Mouse (Mus musculus): ENCODE results near the gene Mdm2. TPM values are rescaled to one million over a fixed set of nuclear protein-coding genes. Genes with fewer than 3 reads are reported as not detected.
"Not testable (repeated sequence)": the region's sequence is repeated elsewhere in the genome, so short reads cannot be mapped to it uniquely, and the experiment has no call there.

Mdm2 gene
- polyA plus RNA-seq, 1 experiment from 2014 or later: 50.2 TPM

GRCm38 (mm10) chr10:117726350-117726749, 15.8 kb upstream of the Mdm2 start:
- ATAC-seq (ENCODE audit: insufficient number of reproducible peaks, insufficient read depth, low FRiP score, low read depth): no peak
- no peaks in the 10 kb centered on the region for H3K9me3 ChIP-seq (ENCODE audit: control insufficient read depth, low read depth, low read length)
- H3K36me3 ChIP-seq (ENCODE audit: control insufficient read depth, insufficient read depth, low read length): no peaks in the 10 kb centered on the region
- no peak overlapping the region for H3K9ac ChIP-seq (replicated peaks; ENCODE audit: low read depth, low read length)
- H3K4me1 ChIP-seq (ENCODE audit: control insufficient read depth, insufficient read depth, low read length): no peaks in the 10 kb centered on the region
- H3K4me2 ChIP-seq (replicated peaks; ENCODE audit: low read depth, low read length): no peak overlapping the region
- H3K4me3 ChIP-seq (ENCODE audit: low read depth, low read length): no peak overlapping the region
- no peaks in the 10 kb centered on the region for H3K27me3 ChIP-seq (ENCODE audit: control insufficient read depth, insufficient read depth, low read length)
- 94% methylated on average over 4 of the region's 4 CpGs for WGBS
- H3K27ac ChIP-seq (ENCODE audit: low read length): no peak overlapping the region

- Histone ChIP-seq H3K9ac (replicated peaks; ENCODE audit: low read depth, low read length) (no peak overlapping the region), H3K27me3 (ENCODE audit: control insufficient read depth, insufficient read depth, low read length) (no peaks in the 10 kb centered on the region), H3K36me3 (ENCODE audit: control insufficient read depth, insufficient read depth, low read length) (no peaks in the 10 kb centered on the region), H3K4me2 (replicated peaks; ENCODE audit: low read depth, low read length) (no peak overlapping the region), H3K9me3 (ENCODE audit: control insufficient read depth, low read depth, low read length) (no peaks in the 10 kb centered on the region), H3K27ac (ENCODE audit: low read length) (no peak overlapping the region), H3K4me1 (ENCODE audit: control insufficient read depth, insufficient read depth, low read length) (no peaks in the 10 kb centered on the region), H3K4me3 (ENCODE audit: low read depth, low read length) (no peak overlapping the region)
- 73% methylated on average over 7 of the region's 7 CpGs for WGBS
- ATAC-seq (ENCODE audit: insufficient number of reproducible peaks, insufficient read depth, low FRiP score, low read depth): no peak
Measured at GRCm38 (mm10) chr10:117725671-117726070, 15.1 kb upstream of the Mdm2 start.

GRCm38 (mm10) chr10:117724804-117725361, 14.3 kb upstream of the Mdm2 start:
- ATAC-seq (ENCODE audit: insufficient number of reproducible peaks, insufficient read depth, low FRiP score, low read depth): no peak
- Histone ChIP-seq H3K4me1 (ENCODE audit: control insufficient read depth, insufficient read depth, low read length) (no peaks in the 10 kb centered on the region), H3K27me3 (ENCODE audit: control insufficient read depth, insufficient read depth, low read length) (no peaks in the 10 kb centered on the region), H3K4me3 (ENCODE audit: low read depth, low read length) (no peak overlapping the region), H3K9ac (replicated peaks; ENCODE audit: low read depth, low read length) (no peak overlapping the region), H3K4me2 (replicated peaks; ENCODE audit: low read depth, low read length) (no peak overlapping the region), H3K27ac (ENCODE audit: low read length) (no peak overlapping the region), H3K9me3 (ENCODE audit: control insufficient read depth, low read depth, low read length) (no peaks in the 10 kb centered on the region), H3K36me3 (ENCODE audit: control insufficient read depth, insufficient read depth, low read length) (no peaks in the 10 kb centered on the region)
- WGBS: 93% methylated on average over 3 of the region's 3 CpGs

- Histone ChIP-seq H3K27ac (ENCODE audit: low read length) (no peak overlapping the region), H3K9me3 (ENCODE audit: control insufficient read depth, low read depth, low read length) (no peaks in the 10 kb centered on the region), H3K4me2 (replicated peaks; ENCODE audit: low read depth, low read length) (no peak overlapping the region), H3K36me3 (ENCODE audit: control insufficient read depth, insufficient read depth, low read length) (no peaks in the 10 kb centered on the region), H3K9ac (replicated peaks; ENCODE audit: low read depth, low read length) (no peak overlapping the region), H3K27me3 (ENCODE audit: control insufficient read depth, insufficient read depth, low read length) (no peaks in the 10 kb centered on the region), H3K4me1 (ENCODE audit: control insufficient read depth, insufficient read depth, low read length) (no peaks in the 10 kb centered on the region), H3K4me3 (ENCODE audit: low read depth, low read length) (no peak overlapping the region)
- 71% methylated on average over 5 of the region's 5 CpGs for WGBS
- no peak for ATAC-seq (ENCODE audit: insufficient number of reproducible peaks, insufficient read depth, low FRiP score, low read depth)
Measured at GRCm38 (mm10) chr10:117724136-117724718, 13.7 kb upstream of the Mdm2 start.

- no peak for ATAC-seq (ENCODE audit: insufficient number of reproducible peaks, insufficient read depth, low FRiP score, low read depth)
- Histone ChIP-seq H3K27ac (ENCODE audit: low read length) (no peak overlapping the region), H3K36me3 (ENCODE audit: control insufficient read depth, insufficient read depth, low read length) (no peaks in the 10 kb centered on the region), H3K4me2 (replicated peaks; ENCODE audit: low read depth, low read length) (no peak overlapping the region), H3K27me3 (ENCODE audit: control insufficient read depth, insufficient read depth, low read length) (no peaks in the 10 kb centered on the region), H3K9ac (replicated peaks; ENCODE audit: low read depth, low read length) (no peak overlapping the region), H3K4me3 (ENCODE audit: low read depth, low read length) (no peak overlapping the region), H3K9me3 (ENCODE audit: control insufficient read depth, low read depth, low read length) (no peaks in the 10 kb centered on the region), H3K4me1 (ENCODE audit: control insufficient read depth, insufficient read depth, low read length) (no peaks in the 10 kb centered on the region)
- 56% methylated on average over 19 of the region's 19 CpGs for WGBS
Measured at GRCm38 (mm10) chr10:117718161-117719119, 7.9 kb upstream of the Mdm2 start.

GRCm38 (mm10) chr10:117717583-117717982, 7.0 kb upstream of the Mdm2 start:
- H3K4me1 ChIP-seq (ENCODE audit: control insufficient read depth, insufficient read depth, low read length): no peaks in the 10 kb centered on the region
- no peak overlapping the region for H3K4me2 ChIP-seq (replicated peaks; ENCODE audit: low read depth, low read length)
- no peaks in the 10 kb centered on the region for H3K9me3 ChIP-seq (ENCODE audit: control insufficient read depth, low read depth, low read length)
- WGBS: 2% methylated on average over 4 of the region's 4 CpGs
- ATAC-seq (ENCODE audit: insufficient number of reproducible peaks, insufficient read depth, low FRiP score, low read depth): no peak; the same call in 1 of the 2 replicates
- H3K27me3 ChIP-seq (ENCODE audit: control insufficient read depth, insufficient read depth, low read length): no peaks in the 10 kb centered on the region
- no peak overlapping the region for H3K9ac ChIP-seq (replicated peaks; ENCODE audit: low read depth, low read length)
- no peak overlapping the region for H3K4me3 ChIP-seq (ENCODE audit: low read depth, low read length)
- no peak overlapping the region for H3K27ac ChIP-seq (ENCODE audit: low read length)
- no peaks in the 10 kb centered on the region for H3K36me3 ChIP-seq (ENCODE audit: control insufficient read depth, insufficient read depth, low read length)

GRCm38 (mm10) chr10:117716686-117717085, 6.1 kb upstream of the Mdm2 start:
- H3K9ac ChIP-seq (replicated peaks; ENCODE audit: low read depth, low read length): no peak overlapping the region
- no peak overlapping the region for H3K27ac ChIP-seq (ENCODE audit: low read length)
- no peak overlapping the region for H3K4me2 ChIP-seq (replicated peaks; ENCODE audit: low read depth, low read length)
- H3K4me3 ChIP-seq (ENCODE audit: low read depth, low read length): no peak overlapping the region
- H3K36me3 ChIP-seq (ENCODE audit: control insufficient read depth, insufficient read depth, low read length): no peaks in the 10 kb centered on the region
- no peak for ATAC-seq (ENCODE audit: insufficient number of reproducible peaks, insufficient read depth, low FRiP score, low read depth)
- 88% methylated on average over 3 of the region's 3 CpGs for WGBS
- H3K9me3 ChIP-seq (ENCODE audit: control insufficient read depth, low read depth, low read length): no peaks in the 10 kb centered on the region
- H3K4me1 ChIP-seq (ENCODE audit: control insufficient read depth, insufficient read depth, low read length): no peaks in the 10 kb centered on the region
- no peaks in the 10 kb centered on the region for H3K27me3 ChIP-seq (ENCODE audit: control insufficient read depth, insufficient read depth, low read length)

- H3K27me3 ChIP-seq (ENCODE audit: control insufficient read depth, insufficient read depth, low read length); H3K9me3 ChIP-seq (ENCODE audit: control insufficient read depth, low read depth, low read length); H3K36me3 ChIP-seq (ENCODE audit: control insufficient read depth, insufficient read depth, low read length); H3K4me2 ChIP-seq (replicated peaks; ENCODE audit: low read depth, low read length); H3K9ac ChIP-seq (replicated peaks; ENCODE audit: low read depth, low read length); H3K4me1 ChIP-seq (ENCODE audit: control insufficient read depth, insufficient read depth, low read length); ATAC-seq (ENCODE audit: insufficient number of reproducible peaks, insufficient read depth, low FRiP score, low read depth); H3K4me3 ChIP-seq (ENCODE audit: low read depth, low read length); H3K27ac ChIP-seq (ENCODE audit: low read length): not testable (repeated sequence)
- 92% methylated on average over 1 of the region's 1 CpGs for whole genome bisulfite sequencing
Measured at GRCm38 (mm10) chr10:117715654-117716053, 5.1 kb upstream of the Mdm2 start.
